Mouse (Mus musculus) forelimb bud, embryonic 11.5 days (tissue): ENCODE measurements around the gene Theg.

Source experiments
- DNase-seq: peaks from one replicate; pipeline ENCODE4 v3.0.0-alpha.2; 2012; ENCODE audit warnings: low read depth, low spot score

Gene Theg

DNA sequence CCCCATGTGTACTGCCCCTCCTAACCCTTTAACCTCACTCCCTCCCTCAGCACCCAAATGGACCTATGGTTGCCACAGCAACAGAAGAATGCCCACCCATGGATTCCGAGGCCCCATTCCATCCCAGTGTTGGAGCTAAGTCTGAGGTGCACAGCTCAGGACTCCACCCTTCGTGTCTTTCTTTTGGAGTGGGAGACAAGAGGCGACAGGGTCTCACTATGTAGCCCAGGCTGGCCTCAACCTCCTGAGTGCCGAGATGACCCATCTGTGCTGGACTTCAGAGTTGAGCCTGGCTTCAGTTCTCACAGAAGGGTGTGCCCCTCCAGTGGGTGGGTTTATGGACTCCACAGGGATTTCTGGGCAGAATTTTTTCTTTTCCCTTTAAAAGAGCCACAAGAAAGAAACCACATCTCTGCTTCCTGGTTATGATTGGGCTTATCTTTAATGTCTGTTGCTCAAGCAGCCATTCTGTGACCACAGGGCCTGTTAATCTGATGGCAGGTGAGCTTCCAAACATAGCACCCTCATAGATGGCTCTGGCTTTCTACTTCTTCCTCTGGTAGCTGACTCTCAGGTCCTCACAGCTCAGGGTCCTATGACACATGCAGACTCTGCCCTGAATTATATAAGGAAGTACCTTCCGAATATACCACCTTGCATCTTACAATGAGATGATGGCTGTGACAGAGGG is at the start of gene Theg:
Gene Theg, minus strand, starts transcription at position 271 of the 691 bp plus-strand sequence.
- DNase-seq = no peak

DNA sequence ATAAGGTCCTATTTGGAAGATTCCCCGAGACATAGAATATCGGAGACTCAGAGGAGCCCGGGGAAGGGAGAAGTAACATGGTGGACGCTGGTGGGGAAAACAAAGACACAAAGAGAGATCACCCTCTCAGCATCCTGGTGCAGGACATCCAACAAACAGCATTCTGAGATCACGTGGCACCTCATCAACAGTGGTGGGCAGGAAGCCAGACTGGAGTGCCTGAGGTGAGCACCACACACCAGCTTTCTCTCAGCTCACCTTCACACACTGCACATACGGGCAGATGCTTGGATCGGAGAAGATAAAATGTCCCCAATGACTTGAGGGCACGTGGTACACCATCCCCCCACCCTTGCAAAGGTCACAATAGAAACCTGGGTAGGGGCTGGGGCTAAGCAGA is 49.2 kb upstream of the Theg start:
- no peak for DNase-seq

DNA sequence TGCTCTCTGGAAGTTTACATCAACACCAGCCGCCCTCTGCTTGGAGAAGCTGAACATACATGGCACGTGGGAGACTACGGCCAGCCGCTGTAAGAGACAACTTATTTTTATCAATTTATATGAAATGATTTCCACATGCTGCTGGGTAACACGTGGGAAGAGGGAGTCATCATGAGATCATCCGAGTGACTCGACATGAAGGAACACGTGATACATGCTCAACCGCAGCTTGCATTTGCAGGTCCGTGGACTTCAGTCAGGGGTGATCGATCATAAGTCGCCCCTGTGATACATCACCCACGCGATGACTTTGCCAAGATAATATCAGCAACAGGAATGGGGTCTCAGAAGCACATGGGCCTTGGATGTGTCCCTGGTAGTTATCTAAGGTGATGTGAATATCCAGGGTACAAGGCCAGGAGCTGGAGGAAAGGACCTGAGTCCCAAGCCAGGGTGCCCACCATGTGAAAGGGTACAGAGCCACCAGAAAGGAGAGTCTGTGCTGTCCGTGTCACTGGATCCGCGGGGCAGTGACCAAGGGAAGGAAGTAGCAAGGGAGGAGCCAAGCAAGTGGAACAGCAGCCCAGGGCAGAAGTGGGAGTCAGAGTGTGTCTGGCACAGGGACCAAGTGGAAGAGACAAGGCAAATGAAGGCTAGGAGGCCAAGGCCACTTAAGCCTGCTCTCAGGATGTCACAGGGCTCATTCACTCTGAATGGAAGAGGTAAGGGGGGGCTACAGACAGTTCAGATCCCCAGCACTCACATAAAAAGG is 46.1 kb upstream of the Theg start:
- DNase-seq = no peak

DNA sequence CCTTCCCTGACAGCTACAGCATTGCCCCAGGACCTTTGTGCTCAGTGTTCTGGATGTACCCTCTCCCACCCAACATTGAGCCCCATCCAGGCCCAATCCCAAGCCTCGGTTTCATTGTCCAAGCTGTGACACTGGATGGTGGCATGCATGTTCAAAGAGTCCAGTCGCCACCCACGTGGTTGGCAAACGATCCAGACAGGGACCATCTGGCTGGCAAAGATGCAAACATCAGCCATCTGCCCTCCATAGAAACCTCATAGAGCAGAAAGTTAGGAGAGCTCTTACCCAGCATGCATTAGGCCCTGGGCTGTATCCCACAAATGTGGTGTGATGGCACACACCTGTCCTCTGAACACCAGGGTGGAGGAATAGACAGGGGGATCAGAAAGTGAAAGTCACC is 44.3 kb upstream of the Theg start:
- no peak for DNase-seq

DNA sequence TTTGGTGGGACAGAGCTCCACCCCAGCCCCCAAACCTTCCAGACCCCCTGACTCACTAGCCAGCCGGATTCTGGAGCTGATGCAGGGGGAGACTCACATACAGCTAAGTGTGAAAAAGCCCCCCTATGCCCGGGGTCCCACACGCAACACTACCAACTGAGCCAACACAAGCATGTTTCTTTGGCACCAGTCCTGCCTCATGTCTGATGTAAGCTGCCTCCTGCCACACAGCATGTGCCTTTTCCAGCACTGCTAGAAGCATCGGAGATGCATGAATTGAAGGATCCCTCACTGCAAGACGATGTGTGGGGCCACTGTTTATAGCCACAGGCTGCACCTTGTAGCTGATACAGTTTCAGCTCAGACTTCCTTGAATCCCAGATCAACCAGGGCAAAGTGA is 41.2 kb upstream of the Theg start:
- no peak for DNase-seq

DNA sequence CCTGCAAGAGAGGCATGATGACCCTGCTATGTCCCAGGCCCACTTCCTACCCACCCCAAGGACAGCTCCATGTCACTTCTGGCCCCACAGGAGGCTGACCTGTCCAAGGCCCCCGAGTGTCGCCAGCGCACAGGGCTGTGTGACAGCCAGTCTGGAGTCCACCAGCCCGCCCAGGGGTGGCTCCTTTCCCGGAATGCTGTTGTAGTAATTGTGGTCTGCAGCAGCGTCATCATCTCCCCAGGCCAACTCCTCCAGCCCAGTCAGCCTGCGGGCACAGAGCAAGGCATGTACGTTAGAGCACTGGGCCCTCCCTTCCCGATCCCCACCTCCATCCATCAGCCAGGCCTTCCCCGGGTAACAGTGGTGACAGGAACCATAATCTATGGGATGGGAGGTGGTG is 39.0 kb upstream of the Theg start:
- DNase-seq = no peak

DNA sequence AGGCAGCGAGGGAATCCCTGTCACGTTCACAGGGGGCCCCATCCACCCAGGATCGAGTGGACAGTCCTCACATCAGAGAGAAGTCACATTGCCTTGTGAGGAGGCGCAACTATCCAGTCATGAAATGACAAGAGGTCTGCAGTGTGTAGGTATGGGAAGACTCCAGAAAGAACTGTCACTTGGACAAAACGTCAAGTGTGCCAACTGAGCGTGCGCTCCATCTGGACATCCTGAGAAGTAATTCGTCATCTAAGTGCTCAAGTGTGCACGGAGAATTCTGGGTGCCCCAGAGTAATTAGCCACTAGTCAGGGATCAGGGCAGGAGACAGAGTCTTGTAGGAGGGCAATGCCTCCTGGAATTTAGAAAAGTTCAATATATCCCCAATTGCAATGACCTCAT is 38.3 kb upstream of the Theg start:
- DNase-seq = no peak

DNA sequence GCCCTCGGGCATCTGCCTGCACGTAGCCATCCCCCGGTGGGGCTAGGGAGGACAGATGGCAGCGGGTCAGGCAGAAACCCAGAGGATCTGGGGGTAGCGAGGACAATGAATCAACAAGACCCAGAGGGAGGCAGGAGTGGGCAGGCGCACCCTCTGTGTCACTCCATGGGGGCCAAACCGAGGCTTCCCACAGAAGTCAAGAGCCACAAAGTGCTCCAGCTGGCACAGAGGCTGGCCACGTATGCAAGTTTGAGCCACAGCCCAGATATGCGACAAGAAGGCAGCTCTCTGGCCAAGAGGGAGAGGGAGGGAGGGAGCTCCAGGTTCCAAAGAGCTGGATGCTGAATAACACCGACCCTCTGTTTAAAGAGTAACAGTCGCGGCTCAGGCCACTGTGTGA is 36.8 kb upstream of the Theg start:
- no peak for DNase-seq

DNA sequence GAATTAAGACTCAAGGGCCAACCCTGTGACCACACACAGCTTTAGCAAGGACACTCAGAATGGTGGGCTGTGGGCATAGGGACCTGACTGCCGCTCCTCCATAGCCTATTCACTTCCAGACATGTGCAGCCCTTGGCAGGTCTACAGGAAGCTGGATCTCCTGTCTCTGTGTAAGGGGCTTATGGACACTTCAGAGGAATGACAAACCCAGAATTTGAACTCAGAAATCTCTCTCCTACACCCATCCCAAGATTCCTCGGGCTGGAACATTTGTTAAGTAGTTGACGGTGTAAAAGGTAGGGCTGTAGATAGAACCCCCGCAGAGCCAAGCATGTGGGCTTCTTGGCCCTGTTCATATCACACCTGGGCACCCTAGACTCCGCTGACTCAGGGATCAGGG is 29.2 kb upstream of the Theg start:
- no peak for DNase-seq

DNA sequence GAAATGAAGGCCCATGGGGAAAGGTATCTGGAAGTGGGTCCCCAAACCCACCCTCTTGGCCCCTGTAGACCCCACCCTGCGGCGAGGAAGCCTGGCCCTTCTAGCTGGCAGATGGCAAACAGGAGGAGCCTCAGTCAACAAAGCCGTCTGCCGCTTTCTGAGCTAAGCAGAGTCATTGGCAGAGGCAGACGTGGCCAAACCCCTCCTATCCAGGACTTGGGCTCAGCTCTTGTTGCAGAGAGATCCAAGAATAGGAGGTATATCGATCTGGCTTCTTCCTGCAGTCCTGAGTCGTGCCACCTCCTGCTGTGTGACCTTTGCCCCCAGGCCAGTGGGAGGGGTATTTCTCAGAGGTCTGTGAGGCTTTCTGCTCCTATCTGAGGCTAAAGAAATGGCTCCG is 28.7 kb upstream of the Theg start:
- no peak for DNase-seq

DNA sequence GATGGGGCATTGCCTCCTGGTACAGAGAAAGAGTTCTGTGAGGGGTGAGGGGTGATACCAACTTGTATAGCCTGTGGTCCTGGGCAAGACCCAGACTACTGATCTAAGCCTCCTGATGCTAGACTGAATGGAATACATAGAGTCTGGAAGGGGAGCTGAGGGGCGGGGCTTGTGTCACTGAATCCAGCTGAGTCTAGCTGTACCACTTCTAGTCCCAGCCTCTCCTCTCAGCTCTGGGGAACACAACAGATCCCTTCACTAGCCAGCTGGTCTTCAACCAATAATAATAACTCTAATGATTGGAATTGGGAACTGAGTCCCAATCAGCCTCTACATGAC is 27.1 kb upstream of the Theg start:
- no peak for DNase-seq

DNA sequence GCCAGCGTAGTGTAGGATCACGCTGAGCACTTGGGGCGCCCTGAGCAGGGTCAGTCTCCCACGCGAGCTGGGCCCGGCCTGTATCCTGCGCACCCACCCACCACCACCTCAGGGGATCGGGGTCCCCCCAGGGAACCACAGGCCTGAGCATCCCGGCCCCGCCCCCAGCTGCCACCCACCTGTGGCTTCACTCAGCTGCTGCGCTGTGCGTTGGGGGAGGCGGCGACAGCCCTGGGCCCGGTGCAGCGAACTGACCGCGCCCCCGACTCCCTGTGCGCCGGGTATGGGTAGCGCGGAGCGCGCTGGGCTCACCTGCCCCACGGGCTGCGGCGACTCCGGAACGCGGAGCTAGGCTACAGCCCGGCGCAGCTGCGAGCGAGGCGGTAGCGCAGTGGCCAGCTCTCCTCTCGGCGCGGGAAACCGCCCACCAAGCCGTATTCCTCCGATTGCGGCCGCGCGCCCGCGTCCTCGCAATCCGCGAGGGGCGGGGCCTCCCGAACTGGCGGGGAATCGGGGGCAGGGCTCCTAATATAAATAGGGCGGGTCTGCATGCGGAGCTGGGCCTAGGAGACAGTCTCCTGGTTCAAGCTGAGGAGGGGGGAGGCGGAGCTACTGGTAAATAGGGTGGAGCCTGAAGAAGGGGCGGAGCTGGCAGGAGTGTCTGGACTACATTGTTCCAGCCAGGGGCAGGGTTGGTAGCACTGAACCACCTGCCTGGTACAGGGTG is 26.6 kb upstream of the Theg start, which contains the start of gene C2cd4c:
Gene C2cd4c, minus strand, starts transcription at position 448 of the 727 bp plus-strand sequence.
- DNase-seq = peak; percentile 70

DNA sequence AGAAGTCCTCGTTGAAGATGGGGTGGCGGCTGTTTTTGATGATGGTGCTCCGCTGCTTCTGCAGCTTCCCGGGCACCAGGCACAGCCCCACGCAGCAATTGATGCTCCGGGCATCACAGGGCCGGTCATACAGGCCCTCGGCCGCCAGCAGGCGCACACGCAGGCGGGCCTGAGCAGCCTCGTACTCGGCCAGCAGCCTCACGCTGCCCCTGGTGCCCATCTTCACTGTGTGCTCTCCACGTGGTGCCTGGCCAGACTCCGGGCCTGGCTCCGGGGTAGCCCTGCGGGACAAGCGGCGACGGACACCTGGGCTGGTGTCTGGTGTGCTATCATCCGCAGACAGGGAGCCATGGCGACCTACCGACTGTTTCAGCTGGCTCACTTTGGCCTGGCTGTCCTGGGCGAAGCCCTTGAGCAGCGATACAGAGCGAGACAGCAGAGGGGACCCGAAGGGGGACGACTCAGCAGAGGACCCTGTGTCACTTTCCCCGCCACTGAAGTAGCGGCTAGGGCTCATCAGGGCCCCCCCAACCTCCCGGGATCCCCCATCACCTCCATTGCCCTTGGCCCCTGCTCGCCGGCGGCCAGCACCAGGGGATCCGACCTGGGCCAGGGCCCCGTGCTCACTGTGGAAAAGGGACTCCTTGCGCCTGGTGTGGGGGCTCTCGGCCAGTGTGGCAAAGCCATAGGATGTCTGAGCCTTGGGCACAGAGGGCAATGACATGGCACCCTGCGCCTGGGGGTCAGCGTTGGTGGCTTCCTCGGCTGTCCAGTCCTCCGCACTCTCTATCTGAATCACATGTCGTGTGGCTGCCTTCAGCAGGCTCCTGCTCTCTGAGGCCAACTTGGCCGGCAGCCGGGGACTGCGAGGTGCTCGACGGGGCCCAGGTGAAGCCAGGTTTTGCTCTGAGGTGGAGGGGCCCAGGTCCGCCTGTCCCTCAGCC is 25.3 kb upstream of the Theg start:
- DNase-seq = peak; percentile 21

DNA sequence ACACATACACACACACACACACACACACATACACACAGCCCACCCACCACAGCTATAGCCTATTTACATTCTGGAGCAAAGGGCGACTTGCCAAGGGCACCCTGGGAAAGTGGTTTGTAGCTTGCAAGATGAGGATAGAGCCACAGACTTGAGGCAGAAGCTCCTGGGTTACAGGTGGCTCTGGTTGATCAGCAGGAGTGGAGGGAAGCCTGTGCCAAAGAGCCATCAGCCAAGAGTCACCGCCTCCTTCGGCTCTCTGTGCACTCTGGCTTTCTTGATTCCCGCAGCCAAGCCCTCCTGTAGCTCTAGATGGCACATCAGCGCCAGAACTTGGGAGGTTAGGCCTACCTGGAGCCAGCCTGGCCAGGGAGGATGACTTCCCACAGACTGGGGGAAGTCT is 24.2 kb upstream of the Theg start:
- no peak for DNase-seq

DNA sequence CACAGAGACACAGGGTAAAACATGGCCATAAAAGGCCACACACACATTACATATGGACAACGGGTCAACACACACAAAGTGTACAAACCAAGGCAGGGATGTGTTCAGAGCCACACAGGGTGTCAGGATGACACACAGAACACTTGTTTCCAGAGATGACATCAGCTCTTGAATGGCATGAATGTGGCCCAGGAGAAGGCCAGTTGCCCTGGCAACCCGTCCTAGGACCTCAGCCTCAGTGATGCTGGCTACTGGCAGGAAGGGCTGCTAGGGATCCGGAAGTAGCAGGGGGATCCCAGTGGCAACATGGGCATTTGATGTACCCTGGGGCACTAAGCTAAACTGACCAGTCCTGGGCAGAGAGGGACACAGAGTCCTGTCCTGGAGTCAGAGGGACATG is 22.1 kb upstream of the Theg start:
- no peak for DNase-seq

DNA sequence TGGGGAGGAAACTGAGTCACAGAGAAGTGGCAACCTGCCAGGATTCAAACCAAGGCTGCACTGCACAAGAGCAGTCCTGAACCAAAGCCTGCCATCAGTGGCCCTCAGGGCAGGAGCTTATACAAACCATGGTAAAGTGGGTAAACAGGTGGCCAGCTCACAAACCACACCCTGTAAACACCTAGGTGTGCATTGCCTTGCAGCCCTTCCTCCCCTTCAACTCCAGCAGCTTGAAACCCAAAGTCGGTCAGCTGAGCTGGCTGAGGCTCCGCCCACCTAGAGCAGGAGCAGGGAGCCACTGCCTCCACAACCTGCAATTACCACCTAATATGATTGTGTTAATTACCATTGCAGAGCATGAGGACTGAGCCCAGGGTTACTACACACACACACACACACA is 20.8 kb upstream of the Theg start:
- DNase-seq = no peak

DNA sequence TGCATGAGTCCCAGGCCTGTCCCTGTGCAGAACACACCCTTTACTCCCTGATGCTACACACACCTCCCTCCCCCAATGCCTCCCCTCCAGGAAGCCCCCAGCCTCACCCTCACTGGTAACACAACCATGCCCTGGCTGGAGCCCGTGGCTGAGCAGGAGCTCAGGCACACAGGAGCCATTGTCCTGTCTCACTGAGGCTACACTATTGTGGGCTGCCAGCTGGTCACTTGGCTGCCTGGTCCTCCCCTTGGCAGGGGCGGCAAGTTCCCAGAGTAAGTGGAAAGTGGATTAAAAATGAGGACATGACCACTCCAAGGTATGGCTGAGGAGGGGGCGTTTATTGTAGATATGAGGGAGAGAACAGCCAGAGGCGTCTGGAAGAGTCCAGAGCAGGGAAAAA is 19.4 kb upstream of the Theg start:
- DNase-seq = no peak

DNA sequence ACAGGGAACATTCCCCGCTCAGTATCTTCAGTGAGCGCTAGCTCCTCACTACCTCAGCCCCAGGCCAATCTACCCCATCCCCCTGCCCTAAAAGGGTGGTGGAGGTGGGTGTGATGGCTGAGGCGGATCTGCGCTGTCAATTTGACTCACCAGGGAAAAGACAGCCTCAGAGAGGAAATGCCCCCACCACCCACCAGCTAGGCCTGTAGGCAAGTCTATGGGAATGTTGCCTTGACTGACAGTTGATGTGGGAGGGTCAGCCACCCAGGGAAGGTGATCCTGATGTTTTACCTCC is 10.8 kb upstream of the Theg start:
- DNase-seq = no peak

DNA sequence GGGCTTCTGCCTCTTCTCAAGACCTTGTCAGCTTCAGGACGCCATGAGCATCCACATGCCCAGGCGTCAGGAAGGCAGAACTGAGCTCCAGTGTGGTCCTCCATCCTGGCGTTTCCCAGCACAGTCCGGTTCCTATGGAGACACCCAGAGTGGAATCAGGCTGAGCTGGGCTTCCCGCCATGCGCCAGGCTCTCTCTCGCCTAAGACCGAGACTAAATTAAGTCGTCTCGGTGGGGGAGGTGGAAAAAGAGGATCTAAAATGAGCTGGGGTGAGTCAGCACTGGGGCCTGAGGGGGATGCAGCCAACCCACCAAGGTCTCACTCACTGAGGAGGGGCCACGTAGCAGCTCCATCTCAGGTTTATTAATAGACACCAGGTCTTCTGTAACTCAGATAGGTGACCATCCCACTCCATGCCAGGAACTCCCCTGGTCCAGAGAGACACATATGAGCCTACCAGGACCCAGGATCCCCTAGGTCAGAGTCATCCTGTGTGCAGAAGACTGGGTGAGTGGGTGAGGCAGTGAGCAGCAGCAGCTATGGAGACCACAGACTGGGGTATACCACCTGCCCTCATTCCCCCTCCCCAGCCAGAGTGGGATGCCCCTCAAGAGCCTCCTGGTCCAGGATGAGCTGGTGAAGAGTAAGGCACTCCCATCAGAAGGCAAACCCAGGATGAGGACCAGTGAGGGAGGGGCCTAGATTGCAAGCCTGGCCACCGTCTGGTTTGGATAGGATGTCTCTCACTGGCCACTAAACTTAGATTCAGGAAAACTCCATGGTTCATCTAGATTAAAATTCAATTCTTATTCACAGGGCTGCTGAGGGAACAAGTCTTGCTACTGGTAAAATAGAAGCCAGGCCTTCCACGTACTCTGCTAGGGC is 10.2 kb upstream of the Theg start:
- DNase-seq = no peak

DNA sequence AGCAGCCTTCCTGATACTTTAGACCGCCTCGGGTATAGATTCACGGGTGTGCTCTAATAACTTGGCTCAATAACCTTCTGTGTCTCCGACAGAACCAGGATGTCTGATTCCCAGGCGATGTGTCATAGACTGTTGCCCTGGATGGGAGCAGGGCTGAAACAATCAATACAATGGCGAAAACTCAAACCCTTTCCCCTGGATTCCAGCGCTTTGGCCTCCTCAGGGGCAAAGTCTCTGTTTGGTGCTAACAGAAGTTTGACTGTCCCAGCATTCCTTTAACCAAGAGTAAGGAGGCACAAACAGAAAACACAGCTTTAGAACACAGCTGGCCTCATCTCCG is 8.4 kb upstream of the Theg start:
- no peak for DNase-seq
